Mouse (Mus musculus) CH12.LX (cell line): ENCODE results near the gene Pald1.

ENCODE experiments used
- CTCF ChIP-seq, 2 experiments: IDR thresholded peaks in 1 of 2; conservative IDR thresholded peaks in 1 of 2; 2 replicates each; pipeline ENCODE4 v1.5.1; 2011 to 2012; ENCODE audit warnings: low read depth in 2 of 2, low read length in 2 of 2, improper control_type of control experiment in 1 of 2, inconsistent platforms in 1 of 2, mild to moderate bottlenecking in 1 of 2, moderate library complexity in 1 of 2
- EP300 ChIP-seq: IDR thresholded peaks from 2 replicates; pipeline ENCODE4 v1.6.1; 2011; ENCODE audit warnings: low read length, improper control_type of control experiment
- MAX ChIP-seq: IDR thresholded peaks from 2 replicates; pipeline ENCODE4 v1.6.1; 2011; ENCODE audit warnings: low read length, improper control_type of control experiment
- MXI1 ChIP-seq: IDR thresholded peaks from 2 replicates; pipeline ENCODE4 v1.6.1; 2011; ENCODE audit warnings: mild to moderate bottlenecking, low read depth, low read length, improper control_type of control experiment
- POLR2A ChIP-seq: IDR thresholded peaks from 2 replicates; pipeline ENCODE4 v1.6.1; 2011; ENCODE audit warnings: low read depth, mild to moderate bottlenecking, improper control_type of control experiment, low read length
- TBP ChIP-seq: conservative IDR thresholded peaks from 2 replicates; pipeline ENCODE4 v1.6.1; 2011; ENCODE audit warnings: low read depth, low read length, improper control_type of control experiment
- UBTF ChIP-seq: IDR thresholded peaks from 2 replicates; pipeline ENCODE4 v1.6.1; 2012; ENCODE audit warnings: low read depth, mild to moderate bottlenecking, inconsistent platforms, low read length, improper control_type of control experiment, moderate library complexity
- USF1 ChIP-seq: IDR thresholded peaks from 2 replicates; pipeline ENCODE4 v1.6.1; 2014; ENCODE audit warnings: low read depth, mild to moderate bottlenecking, inconsistent platforms, low read length, improper control_type of control experiment

GRCm38 (mm10) chr10:61339216-61339615 lies 44.1 kb downstream of the Pald1 start:
- no peak for TF ChIP-seq TBP
- TF ChIP-seq POLR2A, result no peak
- TF ChIP-seq UBTF, result no peak
- no peak for TF ChIP-seq USF1
- no peak for TF ChIP-seq EP300
- TF ChIP-seq CTCF (conservative IDR thresholded peaks at IDR 0.05 in 1 of 2, IDR thresholded peaks at IDR 0.05 in 1 of 2; ENCODE audit: low read depth in 2 of 2, low read length in 2 of 2), result peak in 1 of 2 experiments; percentile 55; a peak in 2 of 4 replicates
- no peak for TF ChIP-seq MXI1
- TF ChIP-seq MAX, result no peak
